Mouse (Mus musculus): ENCODE measurements around the gene Cops6. TPM values are rescaled to one million over a fixed set of nuclear protein-coding genes. Genes with fewer than 3 reads are reported as not detected.

Cops6 gene
- total RNA-seq (2023) = 54.9 TPM

GRCm38 (mm10) chr5:138160842-138161665 is at the start of gene Cops6:
Cops6 (plus strand) TSS chr5:138161071.

GRCm38 (mm10) chr5:138116255-138117198 is 44.3 kb upstream of the Cops6 start, which contains the start of gene Zscan21:
Zscan21 (plus strand) TSS chr5:138116903.

GRCm38 (mm10) chr5:138155443-138155976 is 5.4 kb upstream of the Cops6 start, which contains the start of gene Zfp113:
Zfp113 (minus strand) TSS chr5:138155744.

GRCm38 (mm10) chr5:138171695-138172491 is 11.0 kb downstream of the Cops6 start, which contains the start of the genes Ap4m1 and Mcm7:
Ap4m1 (plus strand) TSS chr5:138172002.
Mcm7 (minus strand) TSS chr5:138172422.

GRCm38 (mm10) chr5:138186950-138187638 is 26.2 kb downstream of the Cops6 start, which contains the start of the genes Taf6 and Cnpy4:
Taf6 (minus strand) TSS chr5:138187451.
Cnpy4 (plus strand) TSS chr5:138187485.

GRCm38 (mm10) chr5:138193771-138194727 is 33.2 kb downstream of the Cops6 start, which contains the start of gene Mblac1:
Mblac1 (plus strand) TSS chr5:138194314.

Other genes with a start within 250 kb of the Cops6 start
- gene Cyp3a13, start 239.5 kb upstream of the Cops6 start, total RNA-seq (2023) = not detected
- not detected for gene Gjc3, start 198.0 kb upstream of the Cops6 start, total RNA-seq (2023)
- not detected for gene Azgp1, start 179.6 kb upstream of the Cops6 start, total RNA-seq (2023)
- gene Smok3a, start 139.8 kb upstream of the Cops6 start, total RNA-seq (2023) = not detected
- gene Smok3b, start 139.6 kb upstream of the Cops6 start, total RNA-seq (2023) = not detected
- not detected for gene Smok3c, start 107.9 kb upstream of the Cops6 start, total RNA-seq (2023)
- gene Zkscan1, start 76.0 kb upstream of the Cops6 start, total RNA-seq (2023) = 29.9 TPM
- gene Zscan21, start 44.2 kb upstream of the Cops6 start, total RNA-seq (2023) = 14.7 TPM
- 8.2 TPM for gene Zfp113, start 5.3 kb upstream of the Cops6 start, total RNA-seq (2023)
- gene Ap4m1, start 10.9 kb downstream of the Cops6 start, total RNA-seq (2023) = 23.3 TPM
- gene Mcm7, start 11.4 kb downstream of the Cops6 start, total RNA-seq (2023) = 83.6 TPM
- gene Taf6, start 26.4 kb downstream of the Cops6 start, total RNA-seq (2023) = 21.1 TPM
- 17.2 TPM for gene Cnpy4, start 26.4 kb downstream of the Cops6 start, total RNA-seq (2023)
- gene Mblac1, start 33.2 kb downstream of the Cops6 start, total RNA-seq (2023) = 1.0 TPM
- gene Nxpe5, start 64.8 kb downstream of the Cops6 start, total RNA-seq (2023) = 0.38 TPM
- gene Lamtor4, start 94.4 kb downstream of the Cops6 start, total RNA-seq (2023) = 20.9 TPM
- 38.4 TPM for gene BC037034, start 103.0 kb downstream of the Cops6 start, total RNA-seq (2023)
- not detected for gene Gal3st4, start 111.8 kb downstream of the Cops6 start, total RNA-seq (2023)
- not detected for gene Gm43720, start 118.9 kb downstream of the Cops6 start, total RNA-seq (2023)
- gene Gpc2, start 118.9 kb downstream of the Cops6 start, total RNA-seq (2023) = 1.8 TPM
- not detected for gene Stag3, start 119.2 kb downstream of the Cops6 start, total RNA-seq (2023)
- gene Pvrig, start 180.9 kb downstream of the Cops6 start, total RNA-seq (2023) = not detected